Mouse (Mus musculus): ENCODE measurements around the gene Gss.
"Not testable (repeated sequence)": the region's sequence is repeated elsewhere in the genome, so short reads cannot be mapped to it uniquely, and the experiment has no call there.

The Gss gene

GRCm38 (mm10) chr2:155616971-155617370 is 24.4 kb upstream of the Gss start:
- no peak for DNase-seq (ENCODE audit: low read depth)

GRCm38 (mm10) chr2:155613953-155614352 is 21.3 kb upstream of the Gss start:
- no peak for DNase-seq (ENCODE audit: low read depth)

DNA sequence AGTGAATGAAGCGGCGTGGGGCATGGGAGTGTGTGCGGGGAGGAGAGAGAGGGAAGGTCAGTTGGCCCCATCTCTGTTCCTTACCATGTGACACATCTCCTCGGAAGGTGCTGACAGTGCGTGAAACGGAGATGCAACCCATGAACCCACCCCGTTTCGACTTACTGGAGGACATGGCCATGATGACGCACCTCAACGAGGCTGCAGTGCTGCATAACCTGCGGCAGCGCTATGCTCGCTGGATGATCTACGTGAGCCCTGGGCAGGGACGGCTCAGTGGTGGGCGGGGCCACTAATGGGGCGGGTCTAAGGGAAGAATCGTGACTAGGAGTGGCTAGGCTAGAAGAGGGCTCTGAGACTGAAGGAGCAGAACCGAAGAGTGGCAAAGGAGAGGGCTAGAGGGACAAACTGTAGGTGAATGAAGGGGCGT is 20.7 kb upstream of the Gss start:
- DNase-seq (ENCODE audit: low read depth), result peak; percentile 38

DNA sequence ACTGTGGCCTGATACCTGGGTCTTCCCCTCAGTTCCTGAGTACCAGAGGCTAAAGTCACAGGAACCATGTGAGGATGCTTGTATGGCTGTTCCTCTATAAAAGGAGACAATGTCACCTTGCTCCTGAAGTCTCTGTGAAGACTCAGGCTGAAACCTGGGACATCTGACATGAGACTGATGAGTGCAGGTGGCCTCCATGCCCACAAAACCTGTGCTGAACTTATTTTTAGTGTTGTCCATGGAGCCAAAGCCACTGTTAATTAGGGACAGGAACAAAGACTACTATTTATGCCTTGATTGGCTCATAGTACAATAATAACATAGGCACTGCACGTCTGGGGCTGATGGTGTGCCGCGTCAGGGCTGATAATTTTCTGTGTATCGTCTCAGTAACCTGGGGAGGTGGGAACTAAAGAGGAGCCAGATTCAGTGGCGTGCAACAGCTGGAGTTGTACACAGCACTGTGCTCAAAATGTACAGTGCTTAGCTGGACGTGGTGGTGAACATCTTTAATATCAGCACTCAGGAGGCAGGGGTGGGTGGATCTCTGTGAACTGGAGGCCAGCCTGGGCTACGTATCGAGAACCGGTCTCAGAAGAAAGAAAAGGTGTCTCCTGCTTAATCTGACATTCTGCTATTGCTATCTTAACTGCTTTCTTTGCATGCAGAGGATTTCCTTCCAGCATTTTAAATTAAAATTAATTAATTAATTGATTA is 19.4 kb upstream of the Gss start:
- no peak for DNase-seq (ENCODE audit: low read depth)

- no peak for DNase-seq (ENCODE audit: low read depth)
Measured at GRCm38 (mm10) chr2:155610978-155611377, 18.4 kb upstream of the Gss start, which contains the start of gene Myh7b. Myh7b (plus strand) TSS chr2:155611212.

GRCm38 (mm10) chr2:155606360-155606759 is 13.8 kb upstream of the Gss start:
- no peak for DNase-seq (ENCODE audit: low read depth)

GRCm38 (mm10) chr2:155605236-155605589 is 12.6 kb upstream of the Gss start:
- DNase-seq (ENCODE audit: low read depth), result not testable (repeated sequence)

DNA sequence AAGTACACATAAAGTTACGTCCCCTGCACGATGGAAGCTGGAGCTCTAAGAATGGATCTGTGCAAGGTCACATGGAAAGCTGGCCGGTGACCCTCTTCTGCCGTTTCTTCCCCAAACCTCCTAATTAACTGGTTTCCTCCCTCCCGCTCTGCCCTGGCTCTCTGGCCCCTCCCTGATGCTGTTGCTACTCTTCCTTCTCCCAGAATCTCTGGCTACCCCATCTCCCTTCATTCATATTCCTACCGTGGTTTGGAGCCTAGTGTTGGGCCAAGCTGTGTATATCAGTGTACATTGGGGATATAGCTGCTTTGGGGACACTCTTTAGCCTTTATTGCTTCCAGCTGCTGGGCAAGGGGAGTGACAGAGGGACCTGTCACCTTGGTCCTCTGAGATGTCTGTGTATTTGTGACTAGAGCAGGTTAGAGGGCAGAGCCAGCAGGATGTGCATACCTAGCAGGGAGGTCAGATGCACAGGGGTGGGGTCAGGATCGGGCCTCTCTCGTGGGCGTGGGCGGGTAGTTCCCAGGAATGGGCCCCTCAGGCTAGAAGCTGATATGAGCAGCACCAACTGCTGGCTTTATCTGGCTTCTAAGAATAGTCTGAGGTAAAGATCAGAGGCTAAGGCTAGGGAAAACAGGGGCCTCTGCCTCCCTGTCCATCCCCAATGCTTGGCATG is 12.1 kb upstream of the Gss start:
- no peak for DNase-seq (ENCODE audit: low read depth)

GRCm38 (mm10) chr2:155603707-155604106 is 11.1 kb upstream of the Gss start:
- no peak for DNase-seq (ENCODE audit: low read depth)

DNA sequence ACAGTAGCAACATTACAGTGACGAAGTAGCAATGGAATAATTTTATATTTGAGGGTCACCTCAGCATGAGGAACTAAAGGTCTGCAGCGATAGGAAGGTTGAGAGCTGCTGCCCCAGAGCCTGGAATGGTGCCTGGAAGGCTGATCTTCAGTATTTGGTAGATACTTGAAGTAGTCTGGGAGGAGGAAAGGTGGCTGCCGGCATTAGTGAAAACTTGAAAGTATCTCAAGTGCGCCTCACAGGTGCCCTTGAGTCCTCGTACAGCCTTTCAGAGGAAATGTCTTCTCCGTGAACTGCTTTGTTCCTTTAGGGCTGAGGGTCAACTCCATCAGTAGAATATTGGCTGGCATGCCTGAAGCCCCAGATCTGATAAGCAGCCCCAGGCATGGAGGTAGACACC is 2.9 kb upstream of the Gss start:
- DNase-seq (ENCODE audit: low read depth), result no peak

DNA sequence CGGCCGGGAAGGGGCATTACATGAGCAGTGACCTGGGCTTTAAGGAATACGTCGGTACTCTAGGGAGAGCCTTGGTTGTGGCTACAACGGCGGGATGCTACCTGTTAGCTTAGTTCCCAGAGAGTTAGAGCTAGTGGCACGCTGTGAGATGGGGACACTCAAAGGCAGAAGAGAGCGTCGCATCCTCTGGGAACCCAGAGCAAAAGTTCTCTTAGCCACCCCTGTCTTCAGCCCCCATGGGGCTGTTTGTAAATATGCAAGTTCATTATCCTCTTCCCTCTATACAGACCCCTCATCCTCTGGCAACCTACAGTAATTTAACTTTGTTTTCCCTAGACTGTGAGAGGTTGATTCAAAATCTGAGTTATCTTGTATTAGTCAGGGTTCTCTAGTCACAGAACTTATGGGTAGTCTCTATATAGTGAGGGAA is 259 bp upstream of the Gss start:
- DNase-seq (ENCODE audit: low read depth), result no peak

DNA sequence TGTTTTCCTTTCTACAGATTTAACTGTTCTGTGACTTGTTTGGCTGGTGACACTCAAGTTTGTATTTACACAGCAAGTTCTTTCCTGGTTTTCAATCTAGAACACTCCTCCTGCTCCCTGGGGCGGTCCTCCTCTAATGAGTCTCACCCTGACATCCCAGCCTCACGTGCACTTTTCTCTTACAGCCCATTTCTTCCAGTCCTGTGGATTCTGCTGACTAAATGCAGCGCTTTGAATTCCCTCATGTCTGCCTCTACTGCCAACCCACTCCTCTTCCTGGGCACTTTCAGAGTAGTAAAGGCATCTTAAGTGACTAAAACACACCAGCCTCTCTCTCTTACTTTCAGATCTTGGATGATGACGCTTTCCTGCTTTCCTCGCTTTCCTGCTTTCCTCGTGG is 934 bp downstream of the Gss start:
- DNase-seq (ENCODE audit: low read depth), result peak; percentile 42

GRCm38 (mm10) chr2:155590876-155591275 is 1.7 kb downstream of the Gss start:
- no peak for DNase-seq (ENCODE audit: low read depth)

- DNase-seq (ENCODE audit: low read depth), result no peak
Measured at GRCm38 (mm10) chr2:155589521-155589920, 3.1 kb downstream of the Gss start.

GRCm38 (mm10) chr2:155588136-155588535 is 4.5 kb downstream of the Gss start:
- no peak for DNase-seq (ENCODE audit: low read depth)

DNA sequence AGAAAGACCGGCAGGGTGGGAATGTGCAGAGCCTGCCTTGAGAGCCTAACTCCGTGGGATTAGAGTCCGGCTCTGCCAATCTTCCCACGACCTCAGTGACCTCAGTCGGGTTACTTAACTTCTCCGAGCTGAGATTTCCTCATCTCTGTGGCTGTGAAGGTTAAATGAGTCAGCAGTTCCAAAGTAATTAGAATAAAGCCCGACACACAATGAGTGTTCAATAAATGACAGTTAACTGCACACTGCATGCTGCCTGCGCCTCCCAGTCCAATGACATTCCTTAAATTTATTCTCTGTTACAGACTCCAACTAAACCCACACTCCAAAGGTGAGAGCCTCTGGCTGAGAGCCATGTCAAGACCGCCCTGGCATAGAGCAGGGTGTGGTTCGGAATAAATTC is 7.1 kb downstream of the Gss start:
- DNase-seq (ENCODE audit: low read depth), result peak; percentile 59

DNA sequence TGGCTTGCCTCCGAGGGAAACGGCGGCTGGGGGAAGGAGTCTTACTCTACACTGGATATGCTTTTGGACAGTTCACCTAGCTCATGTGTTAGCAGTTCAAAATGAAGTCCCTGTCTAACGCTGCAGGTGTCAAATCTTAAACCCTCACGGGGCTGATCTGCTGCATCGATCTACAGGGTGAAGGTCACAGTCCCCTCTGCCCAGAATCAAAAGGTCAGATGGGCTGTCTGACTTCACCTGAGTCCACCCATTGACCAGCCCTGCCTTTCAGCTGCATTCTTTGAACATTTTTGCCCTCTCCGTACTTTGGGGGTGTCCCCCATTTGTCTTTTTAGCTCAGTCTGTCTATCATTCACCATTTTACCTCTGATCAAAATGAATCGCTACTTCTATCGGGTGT is 7.5 kb downstream of the Gss start:
- DNase-seq (ENCODE audit: low read depth), result no peak

DNA sequence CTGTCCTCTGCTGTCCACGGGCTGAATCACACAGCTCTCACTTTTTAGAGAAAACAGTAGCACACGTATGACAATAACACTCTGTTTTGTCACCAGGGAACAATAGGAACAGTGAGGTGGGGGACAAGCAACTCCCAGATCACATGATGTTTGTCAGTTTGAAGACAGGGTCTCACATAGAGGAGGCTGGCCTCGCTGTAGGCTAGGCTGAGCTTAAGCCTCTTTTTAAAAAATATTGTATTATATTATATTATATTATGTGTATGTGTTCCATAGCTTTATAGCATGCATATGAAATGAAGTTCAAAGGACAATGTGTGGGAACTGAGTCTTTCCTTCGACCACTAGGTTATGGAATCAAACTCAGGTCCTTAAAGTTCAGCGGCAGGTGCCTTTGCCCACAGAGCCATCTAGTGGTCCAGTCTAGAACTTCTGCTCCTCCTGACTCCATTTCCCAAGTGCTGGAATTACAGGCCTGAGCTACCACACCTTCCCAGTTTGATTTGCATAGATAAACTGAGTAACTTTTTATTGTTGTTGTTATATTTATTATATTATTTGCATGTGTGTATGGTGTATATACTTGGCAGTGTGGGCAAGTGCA is 8.6 kb downstream of the Gss start:
- DNase-seq (ENCODE audit: low read depth), result peak; percentile 70

DNA sequence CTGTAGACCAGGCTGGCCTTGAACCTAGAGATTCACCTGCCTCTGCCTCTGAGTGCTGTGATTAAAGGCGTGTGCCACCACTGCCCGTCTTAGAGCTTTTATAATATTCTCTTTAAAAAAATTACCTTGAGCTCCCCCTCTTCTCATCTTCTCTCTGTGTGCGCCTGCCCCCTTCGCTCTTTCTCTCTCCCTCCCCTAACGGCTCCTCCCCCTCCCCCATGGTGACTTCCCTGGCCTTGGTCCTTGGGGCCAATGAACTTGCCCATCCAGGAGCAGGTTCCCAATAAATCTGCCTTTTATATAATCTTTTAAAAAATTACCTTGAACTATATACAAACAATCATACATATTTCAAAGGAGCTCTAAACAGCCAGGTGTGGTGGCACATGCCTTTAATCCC is 9.6 kb downstream of the Gss start:
- DNase-seq (ENCODE audit: low read depth), result no peak

- no peak for DNase-seq (ENCODE audit: low read depth)
Measured at GRCm38 (mm10) chr2:155582384-155582995, 10.1 kb downstream of the Gss start.

DNA sequence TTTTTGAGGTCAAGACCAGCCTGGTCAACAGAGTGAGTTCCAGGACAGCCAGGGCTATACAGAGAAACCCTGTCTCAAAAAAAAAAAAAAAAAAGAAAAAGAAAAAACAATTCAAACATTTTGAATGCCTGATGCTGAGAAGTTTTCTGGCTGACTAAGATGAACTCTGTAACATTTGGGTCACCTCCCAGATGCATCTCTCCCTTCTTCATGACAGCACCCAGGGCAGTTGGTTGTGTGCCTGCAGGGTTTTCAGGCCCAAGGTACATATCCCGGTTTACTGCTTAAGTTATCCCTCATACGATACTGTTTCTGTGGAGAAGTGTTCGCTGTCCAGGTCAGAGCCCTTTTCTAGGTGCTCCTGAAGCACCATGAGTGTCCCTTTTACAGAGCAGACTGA is 12.3 kb downstream of the Gss start:
- DNase-seq (ENCODE audit: low read depth), result no peak

GRCm38 (mm10) chr2:155576656-155577055 is 16.0 kb downstream of the Gss start:
- DNase-seq (ENCODE audit: low read depth), result no peak

GRCm38 (mm10) chr2:155574700-155575099 is 17.9 kb downstream of the Gss start:
- DNase-seq (ENCODE audit: low read depth), result no peak
